Mouse (Mus musculus) urinary bladder, adult 18-20 months (tissue): ENCODE measurements at regions not wholly inside any gene's neighbourhood (a gene's known extent, or its start where the extent isn't known, plus 50 kb on each side); places are given as distances from the start of the nearest gene placed in this dataset.

Experiments
- DNase-seq, 2 experiments: peaks; one replicate each; pipeline ENCODE4 v3.0.0; 2022; ENCODE audit warnings: low spot score in 2 of 2, mixed read lengths in 2 of 2

GRCm38 (mm10) chr6:116767738-116768522 is 51.2 kb upstream of the Tmem72 start:
- peak; percentile 60 to 68 for DNase-seq

DNA sequence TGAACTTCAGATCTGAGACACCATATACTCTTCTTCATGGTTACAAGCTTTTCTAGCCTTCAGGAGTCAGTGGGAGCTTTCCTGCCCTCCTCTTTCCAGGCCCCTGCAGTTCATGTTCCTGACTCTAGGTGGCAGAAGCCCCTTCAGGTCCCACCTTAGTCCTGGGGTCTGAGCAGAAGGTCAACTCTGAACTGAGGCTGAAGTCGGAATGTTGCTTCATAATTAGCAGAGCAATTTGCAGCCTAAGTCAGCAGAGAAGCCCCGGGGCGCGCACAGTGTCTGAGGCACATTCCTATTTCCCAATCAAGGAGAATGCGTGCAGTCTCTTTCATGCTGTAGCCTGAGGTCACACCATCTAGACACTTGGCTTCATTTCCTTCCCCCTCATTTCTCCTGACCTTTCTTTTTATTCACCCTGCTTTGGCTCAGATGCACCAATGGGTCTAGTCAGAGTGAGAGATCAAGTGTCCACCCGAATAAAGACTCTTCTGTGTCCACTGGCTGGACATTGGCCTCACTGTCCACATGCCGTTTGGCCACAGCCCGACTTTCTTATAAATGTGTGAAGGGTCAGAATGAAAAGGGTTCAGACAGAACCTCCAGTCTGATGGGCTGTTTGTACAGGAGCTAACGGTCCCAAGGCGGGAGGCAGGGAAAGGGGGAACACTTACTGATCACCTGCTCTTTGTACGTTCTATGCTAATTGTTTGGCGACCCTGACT is 58.4 kb upstream of the Tmem72 start:
- DNase-seq = no peak

- DNase-seq = no peak
Measured at GRCm38 (mm10) chr6:116786553-116787335, 70.0 kb upstream of the Tmem72 start.

GRCm38 (mm10) chr6:116793321-116793960 is 76.7 kb upstream of the Tmem72 start:
- no peak for DNase-seq

DNA sequence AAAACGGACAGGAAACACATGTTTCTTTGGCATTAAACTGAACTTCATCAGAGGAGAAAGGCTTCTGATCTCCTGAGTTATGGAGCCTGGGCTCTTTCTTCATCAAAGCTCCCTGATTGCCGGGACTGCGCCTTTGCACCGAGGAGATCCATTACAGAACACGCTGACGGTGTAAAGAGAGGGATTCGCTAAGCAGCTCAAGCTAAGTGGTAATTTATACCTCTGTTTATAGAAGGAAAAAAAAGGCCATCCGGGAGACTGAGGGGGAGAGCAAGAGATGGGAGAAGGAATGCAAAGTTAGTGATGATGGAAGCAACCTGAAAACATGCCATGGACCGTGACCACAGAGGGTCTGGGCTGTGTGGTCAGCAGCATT is 77.2 kb upstream of the Tmem72 start:
- DNase-seq = no peak

- DNase-seq = peak in 1 of 2 experiments; percentile 45
Measured at GRCm38 (mm10) chr6:116821215-116821912, 104.7 kb upstream of the Tmem72 start.

GRCm38 (mm10) chr6:116822605-116823004 is 105.9 kb upstream of the Tmem72 start:
- no peak for DNase-seq

DNA sequence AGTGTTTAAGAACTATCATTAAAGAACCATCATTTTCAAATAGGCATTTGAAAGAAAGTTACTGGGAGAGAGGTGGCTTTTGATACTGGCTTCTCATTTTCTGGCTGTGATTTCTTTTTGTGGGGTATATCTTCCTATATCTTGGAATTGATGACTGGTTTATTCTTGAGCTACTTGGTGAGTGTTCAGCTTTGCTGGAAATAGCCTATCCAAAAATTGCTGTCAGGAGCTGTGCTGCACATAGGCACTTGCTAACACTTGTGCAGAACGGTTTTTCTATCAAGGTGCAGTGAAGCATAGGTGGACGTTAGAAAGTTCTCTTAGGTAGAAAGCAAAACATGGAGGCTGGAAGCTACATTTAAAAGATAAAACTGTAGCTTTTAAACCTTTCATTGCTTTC is 108.9 kb upstream of the Tmem72 start:
- no peak for DNase-seq

GRCm38 (mm10) chr6:116829341-116829740 is 112.6 kb upstream of the Tmem72 start:
- DNase-seq = peak in 1 of 2 experiments; percentile 47

DNA sequence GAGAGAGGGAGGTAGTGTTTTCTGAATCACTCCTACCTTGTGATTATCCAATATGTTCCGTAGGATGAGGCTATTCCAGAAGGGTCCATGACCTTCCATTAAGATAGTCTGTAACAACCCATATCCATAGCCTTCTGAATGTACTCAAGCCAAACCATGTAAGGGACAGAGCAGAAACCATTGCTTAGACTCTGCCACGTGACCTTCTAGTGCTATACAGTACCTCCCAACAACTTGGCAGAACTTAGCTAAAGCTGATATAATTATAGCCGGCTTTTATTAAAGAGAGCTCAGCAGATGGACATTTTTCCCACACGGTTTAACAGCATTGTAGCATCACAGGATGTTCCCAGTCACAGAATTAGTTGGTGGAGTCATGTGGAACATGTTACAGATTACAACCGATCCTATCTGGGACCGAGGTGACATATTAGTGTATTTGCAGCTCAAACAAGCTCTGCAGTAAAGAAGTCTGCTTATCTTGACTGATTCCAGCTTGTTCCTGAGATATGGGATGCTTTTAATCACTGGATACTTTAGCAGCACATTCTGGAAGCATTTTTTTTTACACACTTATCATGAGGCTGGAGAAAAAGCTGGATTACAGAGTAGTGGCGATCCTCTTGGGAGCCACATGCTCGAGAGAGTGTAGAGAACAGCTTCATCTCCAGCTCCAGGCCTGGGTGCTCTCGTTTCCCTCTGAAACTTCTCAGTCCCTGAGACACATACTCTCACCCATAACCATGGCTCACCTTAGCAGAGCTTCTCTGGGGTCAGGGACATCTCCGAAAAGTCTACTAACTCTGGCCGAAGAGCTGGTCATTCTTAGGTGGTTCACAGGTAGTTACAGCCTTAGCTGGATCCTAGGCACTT is 129.5 kb upstream of the Tmem72 start:
- DNase-seq = no peak

GRCm38 (mm10) chr6:116848538-116849093 is 131.9 kb upstream of the Tmem72 start:
- no peak for DNase-seq

DNA sequence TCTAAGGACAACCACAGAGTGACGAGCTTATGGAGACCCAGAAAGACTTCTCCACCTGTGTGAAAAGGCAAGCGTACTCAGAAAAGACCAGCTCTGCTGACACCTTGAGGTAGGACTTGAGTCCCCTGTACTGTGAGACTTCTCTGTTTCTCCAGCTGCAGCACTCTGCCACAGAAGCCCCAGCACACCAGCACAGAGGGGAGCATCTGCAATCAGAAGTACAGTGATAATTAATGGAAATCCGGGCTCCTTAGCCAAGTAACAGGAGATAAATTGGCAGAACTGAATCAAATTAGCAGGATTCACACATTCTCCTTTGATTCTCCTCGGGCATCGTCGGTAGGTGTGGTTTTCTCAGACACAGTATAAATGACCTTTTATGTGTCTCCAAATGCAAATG is 137.3 kb upstream of the Tmem72 start:
- DNase-seq = no peak

DNA sequence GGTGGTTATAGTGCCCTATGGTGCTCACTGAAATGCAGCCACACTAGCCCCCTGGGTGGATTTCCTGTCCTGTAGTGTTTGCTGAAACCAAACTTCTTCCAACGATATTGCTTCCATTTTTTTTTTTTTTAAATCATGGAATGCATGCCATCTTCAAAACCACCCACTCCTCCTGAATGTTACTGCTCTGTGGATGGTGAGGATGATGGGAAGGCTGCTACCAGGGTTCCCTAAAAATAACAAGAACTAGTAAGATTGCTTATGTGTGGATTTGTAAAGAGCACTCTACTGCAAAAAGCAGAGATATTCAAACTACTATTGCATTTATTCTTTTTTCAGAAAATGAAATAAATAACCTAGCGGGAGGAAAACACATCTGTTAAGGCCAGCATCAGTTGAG is 139.4 kb upstream of the Tmem72 start:
- no peak for DNase-seq

GRCm38 (mm10) chr6:116856917-116857491 is 140.3 kb upstream of the Tmem72 start:
- no peak for DNase-seq

GRCm38 (mm10) chr6:116863130-116863529 is 146.4 kb upstream of the Tmem72 start:
- DNase-seq = no peak

DNA sequence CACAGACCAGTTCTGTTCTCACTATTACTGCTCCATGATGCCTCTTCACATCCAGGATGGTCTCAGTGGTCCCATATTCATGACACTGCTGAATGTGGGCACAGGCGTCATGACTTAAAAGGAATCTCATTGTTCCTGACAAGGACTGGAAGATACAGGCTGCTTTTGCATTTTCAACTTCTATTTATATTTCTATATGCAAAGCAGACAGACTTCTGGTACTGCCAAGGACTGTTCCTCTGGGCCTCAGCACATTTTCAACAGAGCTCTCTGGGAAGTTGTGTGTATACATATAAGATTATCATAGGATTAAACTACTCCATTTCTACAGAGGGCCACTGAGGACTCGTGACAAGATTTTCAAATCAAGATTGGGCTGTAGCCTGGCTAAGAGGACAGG is 146.9 kb upstream of the Tmem72 start:
- no peak for DNase-seq

DNA sequence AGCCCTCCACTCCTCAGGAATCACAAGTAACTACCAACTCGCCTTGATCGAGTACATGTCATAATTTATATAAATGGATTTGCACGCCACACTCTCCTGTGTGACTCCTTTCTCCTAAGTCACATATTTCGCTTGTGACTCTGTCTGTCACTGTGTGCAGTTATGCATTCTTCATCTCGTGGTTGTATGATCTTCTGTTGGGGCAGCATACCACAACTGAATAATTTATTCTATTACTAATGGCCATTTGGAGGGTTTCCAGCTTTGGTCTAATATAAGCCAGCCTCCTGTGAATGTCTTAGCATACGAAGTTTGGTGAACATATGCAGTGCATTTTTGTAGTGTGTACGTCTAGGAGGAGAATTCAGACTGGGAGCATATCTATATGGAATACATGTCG is 176.6 kb upstream of the Tmem72 start:
- DNase-seq = no peak

DNA sequence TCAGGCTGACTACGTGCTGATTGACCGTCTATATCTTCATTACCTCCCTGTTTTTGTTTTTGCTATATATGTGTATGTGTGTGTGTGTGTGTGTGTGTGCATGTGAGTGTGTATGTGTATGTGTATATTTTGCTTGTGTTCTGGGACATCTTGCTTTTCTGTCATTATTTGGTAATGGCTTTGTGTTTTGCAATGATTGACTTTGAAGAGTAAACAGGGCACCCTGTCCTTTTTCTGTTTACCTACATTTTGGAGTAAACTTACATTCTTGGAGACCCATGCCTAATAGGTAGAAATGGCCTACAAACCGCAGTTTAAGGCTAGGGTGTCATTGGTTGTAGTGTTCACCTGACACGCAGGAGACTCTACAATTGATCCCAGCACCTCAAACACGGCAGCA is 177.5 kb upstream of the Tmem72 start:
- DNase-seq = no peak

DNA sequence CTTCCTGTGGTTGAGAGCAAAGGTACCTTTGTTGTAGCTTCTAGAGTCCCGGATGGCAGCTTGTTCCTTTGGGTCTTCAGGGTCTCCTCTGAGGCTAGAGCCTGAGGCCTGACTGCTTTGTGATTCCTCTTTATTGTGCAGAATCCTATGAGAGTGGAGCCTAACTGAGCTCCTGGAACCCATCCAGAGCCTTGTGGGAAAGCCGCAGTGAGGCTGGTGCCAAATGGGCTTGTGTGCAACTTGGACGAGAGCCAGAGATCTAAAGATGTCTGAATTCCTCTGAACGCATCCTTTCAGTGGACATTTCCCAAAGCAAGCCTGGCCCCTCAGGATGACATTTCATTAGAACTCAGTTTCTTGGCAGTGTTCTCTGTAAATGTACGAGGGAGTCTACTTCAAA is 178.4 kb upstream of the Tmem72 start:
- no peak for DNase-seq
